Mouse (Mus musculus) neural tube, embryonic 15.5 days (tissue): ENCODE results near the gene Ppfibp1. TPM values are rescaled to one million over a fixed set of nuclear protein-coding genes. Genes with fewer than 3 reads are reported as not detected.

Experiments used
- ATAC-seq: fragments of 200-750 bp; cut with Nextera tagmentation; 2 replicates; pipeline ENCODE4 v1.8.0; 2017; ENCODE audit warnings: mild to moderate bottlenecking, moderate TSS enrichment, moderate library complexity; ENCODE audit not compliant: low FRiP score
- H3K27ac ChIP-seq: fragments of 300-500 bp; sonication (generic); replicated peaks from 2 replicates; pipeline ENCODE4 v1.5.1; 2015; ENCODE audit warnings: mild to moderate bottlenecking, inconsistent platforms
- H3K27me3 ChIP-seq: fragments of 300-500 bp; sonication (generic); replicated peaks from 2 replicates; pipeline ENCODE4 v1.6.1; 2015; ENCODE audit warnings: inconsistent platforms
- H3K36me3 ChIP-seq: fragments of 300-500 bp; sonication (generic); 2 replicates; pipeline ENCODE4 v1.6.1; 2015; ENCODE audit warnings: inconsistent platforms
- H3K4me1 ChIP-seq: fragments of 300-500 bp; sonication (generic); 2 replicates; pipeline ENCODE4 v1.6.1; 2015; ENCODE audit warnings: inconsistent platforms
- H3K4me2 ChIP-seq: fragments of 300-500 bp; sonication (generic); 2 replicates; pipeline ENCODE4 v1.6.1; 2015; ENCODE audit warnings: inconsistent platforms, mild to moderate bottlenecking, moderate library complexity
- H3K4me3 ChIP-seq: fragments of 300-500 bp; sonication (generic); replicated peaks from 2 replicates; pipeline ENCODE4 v1.5.1; 2015; ENCODE audit warnings: mild to moderate bottlenecking, inconsistent platforms
- H3K9ac ChIP-seq: fragments of 300-500 bp; sonication (generic); replicated peaks from 2 replicates; pipeline ENCODE4 v1.6.1; 2015; ENCODE audit warnings: mild to moderate bottlenecking, inconsistent platforms
- H3K9me3 ChIP-seq: fragments of 300-500 bp; sonication (generic); replicated peaks from 2 replicates; pipeline ENCODE4 v1.6.1; 2016; ENCODE audit warnings: inconsistent platforms
- WGBS: fragments of 180-500 bp; shearing (Covaris S2); methylation state at CpG from one replicate; pipeline ENCODE4 v1.1.7; 2015; ENCODE audit warnings: mixed read lengths; 5-methylcytosine and 5-hydroxymethylcytosine counted together
- polyA plus RNA-seq: library from polyadenylated mRNA; unstranded; fragments of >200 nt; fragmentation: Nextera tagmentation; extraction: Ambion mirVana; gene quantifications from 2 replicates; pipeline ENCODE4 v1.2.1, GENCODE M21; 2015

Gene Ppfibp1
- polyA plus RNA-seq, 1 experiment from 2014 or later = 12.8 TPM

DNA sequence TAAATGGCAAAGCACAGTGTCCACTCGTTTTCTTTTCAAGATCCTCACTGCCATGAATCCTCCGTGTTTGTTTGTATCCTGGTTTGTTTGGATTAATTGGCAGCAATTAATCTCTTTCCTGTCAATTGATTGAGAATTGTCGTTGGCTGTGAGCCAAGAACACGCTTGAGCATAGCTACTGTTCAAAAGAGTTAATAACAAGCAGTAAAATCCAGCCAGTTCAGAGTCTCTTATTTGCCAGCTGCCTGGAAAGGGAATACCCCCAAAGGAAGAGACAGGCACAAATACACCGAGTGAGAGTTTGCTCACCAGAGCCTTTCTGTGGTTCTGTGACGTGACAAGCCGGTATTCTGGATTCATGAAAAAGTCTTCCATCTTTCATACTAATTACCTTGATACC is 173.7 kb downstream of the Ppfibp1 start:
- Histone ChIP-seq H3K4me2 (0 out of 2 replicates have a peak overlapping the region, but pooled peaks have one; percentile 17), H3K4me3 (no peak overlapping the region), H3K4me1 (peaks cover 10% of the 10 kb centered on the region; the same call in 1 of the 2 replicates), H3K9ac (no peak overlapping the region), H3K9me3 (no peaks in the 10 kb centered on the region), H3K27me3 (no peaks in the 10 kb centered on the region), H3K36me3 (peaks cover 29% of the 10 kb centered on the region), H3K27ac (no peak overlapping the region; the same call in 1 of the 2 replicates)
- no peak for ATAC-seq
- WGBS = 38% methylated on average over 7 of the region's 7 CpGs

GRCm38 (mm10) chr6:147062694-147063093 is 174.4 kb downstream of the Ppfibp1 start:
- 86% methylated on average over 7 of the region's 7 CpGs for WGBS
- no peak overlapping the region for H3K4me2 ChIP-seq

DNA sequence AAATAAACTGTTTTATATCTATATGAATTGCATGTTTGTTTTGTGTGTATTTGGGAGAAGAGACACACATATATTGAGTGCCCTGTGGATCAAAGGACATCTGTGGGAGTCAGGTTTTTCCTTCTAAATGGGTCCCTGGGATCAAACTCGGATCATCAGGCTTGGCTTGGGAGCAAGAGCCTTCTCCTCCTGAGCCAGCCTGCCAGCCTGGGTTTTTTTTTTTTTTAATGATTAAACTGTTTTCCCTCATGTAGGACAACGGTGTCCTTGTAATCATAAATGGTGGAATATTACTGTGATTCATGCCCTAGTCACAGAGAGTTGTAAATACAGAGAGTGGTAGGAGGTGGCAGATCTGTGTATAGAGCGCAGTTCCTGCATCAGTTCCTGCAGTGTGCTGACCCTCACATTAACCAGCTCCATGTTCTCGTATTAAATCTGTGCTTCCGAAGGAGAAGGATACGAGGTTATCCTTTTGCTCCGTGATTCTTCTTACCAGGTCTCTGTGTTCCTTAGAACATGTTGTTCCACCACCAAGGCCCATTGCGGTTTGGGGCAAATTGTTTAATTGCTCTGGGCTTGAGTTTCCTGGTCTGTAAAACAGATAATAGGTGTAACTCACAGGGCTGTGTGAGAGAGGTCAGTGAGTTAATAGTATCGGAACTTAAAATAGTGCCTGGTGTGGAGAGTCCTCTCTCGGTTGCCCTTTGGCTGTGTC is 176.1 kb downstream of the Ppfibp1 start:
- H3K36me3 ChIP-seq = peaks cover 31% of the 10 kb centered on the region
- ATAC-seq = no peak
- WGBS = 75% methylated on average over 10 of the region's 10 CpGs

More at GRCm38 (mm10) chr6:147062694-147063093, 174.4 kb downstream of the Ppfibp1 start:
- no peaks in the 10 kb centered on the region for H3K27me3 ChIP-seq
- H3K4me1 ChIP-seq = peaks cover 10% of the 10 kb centered on the region; the same call in 1 of the 2 replicates
- no peaks in the 10 kb centered on the region for H3K9me3 ChIP-seq
- no peak overlapping the region for H3K9ac ChIP-seq
- H3K4me3 ChIP-seq = no peak overlapping the region
- peaks cover 32% of the 10 kb centered on the region for H3K36me3 ChIP-seq
- H3K27ac ChIP-seq = no peak overlapping the region
- ATAC-seq = no peak

DNA sequence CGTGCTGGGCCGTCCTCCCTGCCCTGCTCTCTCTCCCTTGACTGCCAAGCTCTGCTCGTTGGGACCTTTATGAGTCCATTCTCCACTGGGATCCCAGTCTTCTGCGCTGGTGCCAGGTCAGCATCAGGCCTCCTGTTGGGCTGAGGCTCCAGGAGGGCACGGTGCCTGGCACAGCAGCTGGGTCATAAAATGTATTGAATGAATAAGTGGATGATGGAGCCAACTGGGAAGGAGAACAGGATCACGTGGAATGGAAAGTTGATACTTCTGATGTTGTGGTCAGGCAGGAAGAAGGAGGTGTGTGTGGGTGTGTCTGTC is 176.6 kb downstream of the Ppfibp1 start:
- H3K9ac ChIP-seq = no peak overlapping the region
- H3K27me3 ChIP-seq = no peaks in the 10 kb centered on the region
- no peaks in the 10 kb centered on the region for H3K9me3 ChIP-seq
- H3K36me3 ChIP-seq = peaks cover 31% of the 10 kb centered on the region
- no peak overlapping the region for H3K27ac ChIP-seq
- no peak overlapping the region for H3K4me2 ChIP-seq
- 55% methylated on average over 6 of the region's 6 CpGs for WGBS
- no peak for ATAC-seq
- no peak overlapping the region for H3K4me3 ChIP-seq
- peaks cover 10% of the 10 kb centered on the region; the same call in 1 of the 2 replicates for H3K4me1 ChIP-seq

More for the DNA sequence above, 176.1 kb downstream of the Ppfibp1 start:
- Histone ChIP-seq H3K9ac (no peak overlapping the region), H3K27me3 (no peaks in the 10 kb centered on the region), H3K4me1 (peaks cover 10% of the 10 kb centered on the region; the same call in 1 of the 2 replicates), H3K4me3 (no peak overlapping the region), H3K9me3 (no peaks in the 10 kb centered on the region), H3K27ac (no peak overlapping the region), H3K4me2 (no peak overlapping the region)

GRCm38 (mm10) chr6:147075808-147076387 is 187.6 kb downstream of the Ppfibp1 start:
- no peaks in the 10 kb centered on the region for H3K9me3 ChIP-seq
- H3K4me1 ChIP-seq = no peaks in the 10 kb centered on the region
- no peaks in the 10 kb centered on the region for H3K27me3 ChIP-seq
- 39% methylated on average over 5 of the region's 5 CpGs for WGBS
- no peak overlapping the region for H3K27ac ChIP-seq
- H3K4me3 ChIP-seq = no peak overlapping the region
- H3K4me2 ChIP-seq = no peak overlapping the region
- ATAC-seq = no peak
- H3K36me3 ChIP-seq = peaks cover 16% of the 10 kb centered on the region
- H3K9ac ChIP-seq = no peak overlapping the region

GRCm38 (mm10) chr6:147076878-147077277 is 188.6 kb downstream of the Ppfibp1 start:
- H3K4me1 ChIP-seq = no peaks in the 10 kb centered on the region
- no peak for ATAC-seq
- peaks cover 8% of the 10 kb centered on the region for H3K36me3 ChIP-seq
- no peaks in the 10 kb centered on the region for H3K27me3 ChIP-seq
- H3K9ac ChIP-seq = no peak overlapping the region
- H3K9me3 ChIP-seq = no peaks in the 10 kb centered on the region
- no peak overlapping the region for H3K27ac ChIP-seq
- WGBS = 75% methylated on average over 8 of the region's 8 CpGs
- H3K4me3 ChIP-seq = no peak overlapping the region
- H3K4me2 ChIP-seq = no peak overlapping the region

GRCm38 (mm10) chr6:147079919-147080318 is 191.6 kb downstream of the Ppfibp1 start:
- Histone ChIP-seq H3K36me3 (no peaks in the 10 kb centered on the region), H3K4me1 (no peaks in the 10 kb centered on the region), H3K27me3 (no peaks in the 10 kb centered on the region), H3K9ac (no peak overlapping the region), H3K9me3 (no peaks in the 10 kb centered on the region), H3K4me3 (no peak overlapping the region), H3K27ac (no peak overlapping the region), H3K4me2 (no peak overlapping the region)
- 91% methylated on average over 10 of the region's 10 CpGs for WGBS
- no peak for ATAC-seq

Other genes with a start within 250 kb of the Ppfibp1 start
- gene Med21, start 245.9 kb upstream of the Ppfibp1 start, polyA plus RNA-seq = 124 and 135 TPM in 2 replicates
- gene Tm7sf3, start 245.7 kb upstream of the Ppfibp1 start, polyA plus RNA-seq = 29.3 and 31.3 TPM in 2 replicates
- gene Stk38l, start 163.5 kb upstream of the Ppfibp1 start, polyA plus RNA-seq = 12.1 and 13.2 TPM in 2 replicates
- 4.1 and 4.5 TPM in 2 replicates for gene Arntl2, start 92.4 kb upstream of the Ppfibp1 start, polyA plus RNA-seq
- gene Smco2, start 38.4 kb upstream of the Ppfibp1 start, polyA plus RNA-seq = not detected in 2 replicates
- not detected in 2 replicates for gene 1700034J05Rik, start 65.9 kb downstream of the Ppfibp1 start, polyA plus RNA-seq
- gene Rep15, start 144.1 kb downstream of the Ppfibp1 start, polyA plus RNA-seq = 0.88 and 0.95 TPM in 2 replicates
- 83.9 and 92.8 TPM in 2 replicates for gene Mrps35, start 154.3 kb downstream of the Ppfibp1 start, polyA plus RNA-seq
- 1.1 and 1.2 TPM in 2 replicates for gene Mansc4, start 198.5 kb downstream of the Ppfibp1 start, polyA plus RNA-seq
- 7.4 and 7.5 TPM in 2 replicates for gene Klhl42, start 202.9 kb downstream of the Ppfibp1 start, polyA plus RNA-seq